Mouse (Mus musculus): ENCODE results near the gene Cdpf1. TPM values are rescaled to one million over a fixed set of nuclear protein-coding genes. Genes with fewer than 3 reads are reported as not detected.

The Cdpf1 gene
- polyA plus RNA-seq, 1 experiment from 2014 or later, result 19.8 TPM

- H3K4me3 ChIP-seq, result no peak overlapping the region
- H3K9me3 ChIP-seq, result no peaks in the 10 kb centered on the region
- no peaks in the 10 kb centered on the region for H3K4me1 ChIP-seq
- no peaks in the 10 kb centered on the region for H3K27me3 ChIP-seq
- no peak overlapping the region for H3K4me2 ChIP-seq (replicated peaks)
- H3K27ac ChIP-seq (replicated peaks), result no peak overlapping the region
- ATAC-seq (ENCODE audit: low FRiP score, low read depth), result no peak
- 79% methylated on average over 5 of the region's 5 CpGs for WGBS
- no peaks in the 10 kb centered on the region for H3K36me3 ChIP-seq
- no peak overlapping the region for H3K9ac ChIP-seq (replicated peaks)
Observed at GRCm38 (mm10) chr15:85776771-85777170, 34.7 kb downstream of the Cdpf1 start.

GRCm38 (mm10) chr15:85776241-85776640 is 35.3 kb downstream of the Cdpf1 start:
- WGBS, result 64% methylated on average over 2 of the region's 2 CpGs
- H3K36me3 ChIP-seq, result no peaks in the 10 kb centered on the region
- H3K4me2 ChIP-seq (replicated peaks), result no peak overlapping the region
- no peaks in the 10 kb centered on the region for H3K9me3 ChIP-seq
- H3K9ac ChIP-seq (replicated peaks), result no peak overlapping the region
- H3K4me3 ChIP-seq, result no peak overlapping the region
- no peak overlapping the region for H3K27ac ChIP-seq (replicated peaks)
- H3K4me1 ChIP-seq, result no peaks in the 10 kb centered on the region
- no peaks in the 10 kb centered on the region for H3K27me3 ChIP-seq
- ATAC-seq (ENCODE audit: low FRiP score, low read depth), result no peak

- ATAC-seq (ENCODE audit: low FRiP score, low read depth), result no peak
- Histone ChIP-seq H3K9me3 (no peaks in the 10 kb centered on the region), H3K4me1 (no peaks in the 10 kb centered on the region), H3K9ac (replicated peaks) (no peak overlapping the region), H3K27me3 (no peaks in the 10 kb centered on the region), H3K36me3 (no peaks in the 10 kb centered on the region), H3K27ac (replicated peaks) (no peak overlapping the region), H3K4me2 (replicated peaks) (no peak overlapping the region), H3K4me3 (no peak overlapping the region)
- WGBS, result 90% methylated on average over 7 of the region's 7 CpGs
Observed at GRCm38 (mm10) chr15:85775001-85775400, 36.5 kb downstream of the Cdpf1 start.

- Histone ChIP-seq H3K4me1 (no peaks in the 10 kb centered on the region), H3K9ac (replicated peaks) (no peak overlapping the region), H3K27me3 (no peaks in the 10 kb centered on the region), H3K4me3 (no peak overlapping the region), H3K36me3 (no peaks in the 10 kb centered on the region), H3K4me2 (replicated peaks) (no peak overlapping the region), H3K27ac (replicated peaks) (no peak overlapping the region), H3K9me3 (no peaks in the 10 kb centered on the region)
- ATAC-seq (ENCODE audit: low FRiP score, low read depth), result no peak
- 90% methylated on average over 9 of the region's 9 CpGs for WGBS
Observed at GRCm38 (mm10) chr15:85774419-85774818, 37.1 kb downstream of the Cdpf1 start.

GRCm38 (mm10) chr15:85772146-85772740 is 39.3 kb downstream of the Cdpf1 start:
- 84% methylated on average over 11 of the region's 11 CpGs for WGBS
- ATAC-seq (ENCODE audit: low FRiP score, low read depth), result no peak
- H3K4me2 ChIP-seq (replicated peaks), result no peak overlapping the region

GRCm38 (mm10) chr15:85771306-85772121 is 40.0 kb downstream of the Cdpf1 start:
- 92% methylated on average over 17 of the region's 17 CpGs for WGBS
- no peak for ATAC-seq (ENCODE audit: low FRiP score, low read depth)

More at GRCm38 (mm10) chr15:85772146-85772740, 39.3 kb downstream of the Cdpf1 start:
- Histone ChIP-seq H3K36me3 (no peaks in the 10 kb centered on the region), H3K4me3 (no peak overlapping the region), H3K9me3 (no peaks in the 10 kb centered on the region), H3K4me1 (no peaks in the 10 kb centered on the region), H3K27ac (replicated peaks) (no peak overlapping the region), H3K9ac (replicated peaks) (no peak overlapping the region), H3K27me3 (no peaks in the 10 kb centered on the region)

GRCm38 (mm10) chr15:85768991-85769390 is 42.5 kb downstream of the Cdpf1 start:
- H3K9me3 ChIP-seq, result no peaks in the 10 kb centered on the region
- H3K27me3 ChIP-seq, result no peaks in the 10 kb centered on the region
- ATAC-seq (ENCODE audit: low FRiP score, low read depth), result no peak
- no peaks in the 10 kb centered on the region for H3K4me1 ChIP-seq
- H3K36me3 ChIP-seq, result no peaks in the 10 kb centered on the region
- no peak overlapping the region for H3K4me3 ChIP-seq
- H3K4me2 ChIP-seq (replicated peaks), result no peak overlapping the region
- no peak overlapping the region for H3K9ac ChIP-seq (replicated peaks)
- 94% methylated on average over 8 of the region's 8 CpGs for WGBS
- H3K27ac ChIP-seq (replicated peaks), result no peak overlapping the region

More at GRCm38 (mm10) chr15:85771306-85772121, 40.0 kb downstream of the Cdpf1 start:
- H3K27ac ChIP-seq (replicated peaks), result no peak overlapping the region
- H3K9me3 ChIP-seq, result no peaks in the 10 kb centered on the region
- H3K36me3 ChIP-seq, result no peaks in the 10 kb centered on the region
- H3K4me3 ChIP-seq, result no peak overlapping the region
- H3K4me1 ChIP-seq, result no peaks in the 10 kb centered on the region
- no peak overlapping the region for H3K4me2 ChIP-seq (replicated peaks)
- H3K27me3 ChIP-seq, result no peaks in the 10 kb centered on the region
- no peak overlapping the region for H3K9ac ChIP-seq (replicated peaks)

- WGBS, result 92% methylated on average over 5 of the region's 5 CpGs
- no peak overlapping the region for H3K27ac ChIP-seq (replicated peaks)
Observed at GRCm38 (mm10) chr15:85766677-85767076, 44.8 kb downstream of the Cdpf1 start.

GRCm38 (mm10) chr15:85765022-85765421 is 46.5 kb downstream of the Cdpf1 start:
- H3K9ac ChIP-seq (replicated peaks), result no peak overlapping the region
- no peaks in the 10 kb centered on the region for H3K9me3 ChIP-seq
- WGBS, result 58% methylated on average over 3 of the region's 3 CpGs
- H3K27ac ChIP-seq (replicated peaks), result no peak overlapping the region
- H3K4me3 ChIP-seq, result no peak overlapping the region
- ATAC-seq (ENCODE audit: low FRiP score, low read depth), result no peak
- no peaks in the 10 kb centered on the region for H3K36me3 ChIP-seq
- H3K27me3 ChIP-seq, result no peaks in the 10 kb centered on the region
- no peaks in the 10 kb centered on the region for H3K4me1 ChIP-seq
- H3K4me2 ChIP-seq (replicated peaks), result no peak overlapping the region

More at GRCm38 (mm10) chr15:85766677-85767076, 44.8 kb downstream of the Cdpf1 start:
- Histone ChIP-seq H3K4me2 (replicated peaks) (no peak overlapping the region), H3K9me3 (no peaks in the 10 kb centered on the region), H3K36me3 (no peaks in the 10 kb centered on the region), H3K9ac (replicated peaks) (no peak overlapping the region), H3K27me3 (no peaks in the 10 kb centered on the region), H3K4me1 (no peaks in the 10 kb centered on the region), H3K4me3 (no peak overlapping the region)
- ATAC-seq (ENCODE audit: low FRiP score, low read depth), result no peak

- H3K4me1 ChIP-seq, result no peaks in the 10 kb centered on the region
- WGBS, result 83% methylated on average over 4 of the region's 4 CpGs
- ATAC-seq (ENCODE audit: low FRiP score, low read depth), result no peak
- H3K4me2 ChIP-seq (replicated peaks), result no peak overlapping the region
- H3K9me3 ChIP-seq, result 0 out of 2 replicates have a peak, but pooled peaks cover 4% of the 10 kb centered on the region
- H3K9ac ChIP-seq (replicated peaks), result no peak overlapping the region
- no peak overlapping the region for H3K27ac ChIP-seq (replicated peaks)
- H3K36me3 ChIP-seq, result no peaks in the 10 kb centered on the region
- no peak overlapping the region for H3K4me3 ChIP-seq
- no peaks in the 10 kb centered on the region for H3K27me3 ChIP-seq
Observed at GRCm38 (mm10) chr15:85762761-85763160, 48.7 kb downstream of the Cdpf1 start.

GRCm38 (mm10) chr15:85757768-85758167 is 53.7 kb downstream of the Cdpf1 start:
- Histone ChIP-seq H3K27ac (replicated peaks) (no peak overlapping the region), H3K4me2 (replicated peaks) (no peak overlapping the region), H3K9ac (replicated peaks) (no peak overlapping the region), H3K4me1 (no peaks in the 10 kb centered on the region), H3K36me3 (no peaks in the 10 kb centered on the region), H3K4me3 (no peak overlapping the region), H3K9me3 (0 out of 2 replicates have a peak, but pooled peaks cover 7% of the 10 kb centered on the region), H3K27me3 (no peaks in the 10 kb centered on the region)
- WGBS, result 99% methylated on average over 3 of the region's 3 CpGs
- ATAC-seq (ENCODE audit: low FRiP score, low read depth), result no peak
